Mouse (Mus musculus) liver (tissue): ENCODE results near the gene St6galnac5.

Experiments
- DNase-seq: peaks from one replicate; pipeline ENCODE4 v3.0.0-alpha.2; 2020; ENCODE audit warnings: mixed read lengths

Gene St6galnac5

DNA sequence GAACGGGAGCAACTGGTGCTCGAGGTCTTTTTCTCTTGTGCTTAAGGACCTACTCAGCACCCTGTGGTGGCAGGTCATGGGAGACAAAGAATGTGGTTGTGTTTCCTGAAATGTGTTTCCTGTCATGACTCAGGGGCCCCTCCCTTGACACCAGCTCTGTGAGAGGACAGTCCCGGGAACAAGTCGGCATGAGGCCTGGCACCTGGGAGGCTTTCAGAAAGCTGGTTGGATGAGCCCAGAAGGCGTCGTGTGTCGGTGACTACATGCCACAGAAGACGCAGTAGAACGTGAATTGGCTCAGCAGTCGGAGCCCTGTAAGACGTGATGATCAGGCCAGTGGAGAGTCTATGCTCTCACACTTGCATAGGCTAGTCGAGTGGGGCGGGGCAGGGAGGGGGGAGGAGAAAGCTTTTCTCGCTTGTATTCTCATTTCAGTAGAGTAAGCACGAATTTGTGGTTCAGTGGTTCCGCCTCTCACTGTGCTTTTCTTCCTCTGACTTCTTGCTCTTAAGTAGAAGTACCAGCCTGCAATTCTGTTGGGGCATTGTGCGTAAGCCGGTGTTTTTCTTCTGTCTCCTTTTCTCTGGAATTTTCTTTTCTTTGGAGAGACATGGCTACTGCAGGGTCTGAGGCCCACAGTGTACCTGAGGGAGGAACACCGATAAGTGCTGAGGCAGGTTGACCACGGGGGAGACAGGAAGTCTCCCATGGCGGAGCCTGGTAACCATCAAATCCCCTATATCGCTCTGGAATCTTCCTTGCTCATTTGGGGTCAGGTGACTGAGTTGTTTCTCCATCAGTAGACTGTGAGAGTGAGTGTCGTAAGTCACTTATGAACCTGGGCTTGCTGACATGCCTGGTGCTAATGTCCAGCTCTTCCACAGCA, 69.6 kb downstream of the St6galnac5 start:
- peak; percentile 43 for DNase-seq

DNA sequence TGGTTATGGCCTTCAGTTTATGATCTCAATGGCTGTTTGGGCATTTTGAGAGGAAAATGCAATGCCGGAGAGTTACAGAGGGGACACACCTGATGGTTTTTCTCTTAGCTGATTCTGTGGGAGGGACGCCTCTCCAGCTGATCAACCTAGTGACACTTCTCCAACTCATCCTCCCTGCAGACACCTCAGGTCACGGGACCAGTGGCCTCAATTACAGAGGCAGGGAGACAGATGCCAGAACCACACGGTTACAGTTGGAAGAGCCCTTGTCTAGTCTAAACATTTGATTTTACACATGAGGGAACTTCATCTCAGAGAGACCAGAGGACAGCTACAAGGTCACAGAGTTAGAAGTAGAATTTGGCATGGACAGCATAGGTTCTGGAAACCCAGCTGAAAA, 70.5 kb downstream of the St6galnac5 start:
- no peak for DNase-seq

DNA sequence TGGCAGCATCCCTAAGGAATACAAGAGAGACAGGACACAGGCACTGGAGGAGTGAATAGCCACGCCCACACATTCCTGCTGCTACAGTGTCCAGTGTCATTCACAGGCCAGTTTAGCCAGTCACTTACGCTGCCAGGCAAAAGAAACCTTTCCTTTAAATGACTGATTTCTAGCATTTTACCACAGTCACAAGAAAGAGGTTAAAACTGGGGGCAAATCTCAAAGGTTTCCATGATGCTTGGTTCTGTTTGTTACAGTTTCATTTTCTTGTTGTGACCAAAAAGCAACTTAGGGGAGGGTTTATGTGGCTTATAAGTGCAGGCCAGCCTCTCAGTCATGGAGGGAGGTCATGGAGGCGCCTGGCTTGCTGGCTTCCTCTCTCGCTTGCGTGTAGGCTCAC, 74.4 kb downstream of the St6galnac5 start:
- no peak for DNase-seq

DNA sequence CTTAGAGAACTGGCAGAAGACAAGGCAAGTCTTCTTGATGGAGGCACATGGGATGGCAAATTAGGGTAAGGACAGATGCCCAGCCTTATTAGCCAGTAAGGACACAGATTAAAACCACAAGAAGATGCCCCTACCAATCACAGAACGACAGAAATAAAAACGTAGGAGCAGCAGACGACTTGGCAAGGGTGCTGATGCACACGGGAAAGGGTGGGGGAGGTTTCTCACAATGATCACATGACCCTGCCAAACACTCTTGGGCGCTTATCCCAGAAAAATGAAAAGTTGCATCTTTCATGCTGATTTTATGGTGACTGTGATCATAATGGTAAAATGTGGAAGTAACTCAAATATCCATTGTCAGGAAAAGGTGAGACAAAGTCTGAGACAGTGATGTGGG, 75.0 kb downstream of the St6galnac5 start:
- DNase-seq: no peak

DNA sequence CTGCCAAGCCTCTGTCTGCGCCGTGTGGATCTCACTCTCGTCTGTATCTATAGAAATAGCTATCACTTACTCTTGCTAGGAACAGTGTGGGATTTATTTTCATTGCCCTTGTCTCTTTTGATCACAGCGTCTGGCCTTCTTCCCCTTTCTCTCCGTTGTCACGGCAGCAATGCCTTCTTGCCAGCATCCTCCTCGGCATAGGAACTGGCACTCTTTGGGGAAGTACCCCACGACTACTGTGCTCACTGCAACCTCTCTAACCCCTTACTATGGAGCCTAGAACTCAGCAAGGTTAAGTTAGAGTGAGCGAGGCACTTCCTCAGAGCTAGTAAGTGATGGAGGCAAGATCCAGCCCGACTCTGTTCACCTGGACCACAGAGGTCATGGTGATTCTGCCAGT, 76.2 kb downstream of the St6galnac5 start:
- DNase-seq: no peak

DNA sequence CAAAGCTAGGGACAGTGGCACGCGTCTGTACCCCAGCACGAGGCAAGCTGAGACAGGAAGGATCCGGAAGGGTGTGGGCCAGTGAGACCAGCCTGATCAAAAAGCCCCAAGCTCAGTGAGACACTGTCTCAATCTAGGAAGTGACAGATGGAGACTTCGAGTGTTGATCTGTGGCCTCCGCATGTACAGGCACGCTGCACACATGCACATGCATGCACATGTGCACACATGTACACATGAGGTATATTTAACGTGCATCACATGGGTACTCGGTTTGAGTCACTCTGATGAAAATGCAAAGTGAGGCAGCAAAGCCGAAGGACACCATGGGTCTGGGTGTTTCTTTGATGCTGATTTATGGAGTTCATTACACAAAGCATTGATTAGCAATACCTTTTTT, 77.0 kb downstream of the St6galnac5 start:
- DNase-seq: no peak

DNA sequence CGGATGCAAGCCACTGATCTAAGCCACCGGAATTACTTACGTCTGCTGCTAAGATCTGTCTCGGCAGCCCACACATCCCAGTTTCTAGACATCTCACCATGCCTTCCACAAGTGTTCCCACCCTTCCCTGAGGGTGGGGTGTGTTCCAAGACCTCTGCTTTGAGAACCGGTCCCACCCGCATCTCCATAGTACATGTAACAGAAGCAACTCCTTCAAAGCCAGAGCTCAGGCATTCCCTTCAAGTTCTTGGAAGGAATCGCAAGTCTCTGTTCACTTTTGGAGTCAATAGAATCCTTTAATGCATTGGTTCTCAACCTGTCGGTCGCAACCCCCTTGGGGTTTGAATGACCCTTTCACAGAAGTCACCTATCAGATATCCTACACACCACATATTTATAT, 83.1 kb downstream of the St6galnac5 start:
- DNase-seq: no peak

DNA sequence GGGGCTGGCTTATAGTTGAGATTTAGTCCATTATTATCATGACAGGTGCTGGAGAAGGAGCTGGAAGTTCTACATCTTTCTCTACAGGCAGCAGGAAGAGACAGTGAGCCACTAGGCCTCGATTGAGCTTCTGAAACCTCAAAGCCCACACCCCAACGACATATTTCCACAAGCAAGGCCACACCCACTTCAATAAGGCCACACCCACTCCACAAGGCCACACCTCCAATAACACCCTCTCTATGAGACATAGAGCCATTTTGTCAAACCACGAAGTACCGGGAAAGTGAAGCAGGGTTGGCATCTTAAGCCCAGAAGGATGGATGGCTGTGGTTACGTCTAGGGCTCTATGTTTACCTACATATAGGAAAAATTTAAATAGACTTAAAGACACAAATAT, 84.8 kb downstream of the St6galnac5 start:
- DNase-seq: no peak

DNA sequence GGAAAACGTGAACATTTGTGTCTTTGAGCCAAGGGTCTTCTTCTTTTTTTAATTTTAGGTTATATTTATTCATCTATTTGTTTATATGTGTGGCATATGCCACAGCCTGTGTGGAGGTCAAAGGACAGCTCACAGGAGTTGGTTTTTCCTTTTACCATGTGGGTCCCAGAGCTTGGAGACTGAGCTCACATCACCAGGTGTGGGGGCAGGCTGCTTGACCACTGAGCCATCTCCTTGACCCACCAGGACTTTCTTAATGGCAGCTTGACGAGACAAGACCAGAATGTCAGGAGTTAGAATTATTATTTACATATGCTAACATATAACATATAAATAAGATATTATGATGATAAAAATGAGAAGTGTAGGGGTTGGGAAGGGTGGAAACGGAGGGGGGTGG, 85.9 kb downstream of the St6galnac5 start:
- no peak for DNase-seq

DNA sequence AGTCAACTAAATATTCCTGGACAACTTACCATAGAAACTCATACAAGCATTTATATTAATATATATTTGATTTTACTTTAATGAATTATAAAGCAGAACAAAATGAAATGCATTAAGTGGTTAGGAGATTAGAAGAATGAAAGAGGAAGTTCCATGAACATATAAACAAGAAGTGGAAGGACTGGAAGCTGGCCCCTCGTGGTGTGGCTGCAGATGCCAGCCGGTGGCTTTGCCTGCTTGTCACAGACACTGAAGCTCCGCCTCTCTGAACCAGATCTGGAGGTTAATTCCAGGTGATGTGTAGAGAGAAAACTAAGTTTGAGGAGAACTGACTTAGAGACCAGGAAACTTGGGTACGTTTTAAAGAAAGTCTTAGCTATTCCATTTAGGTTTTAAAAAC, 87.1 kb downstream of the St6galnac5 start:
- DNase-seq: no peak

DNA sequence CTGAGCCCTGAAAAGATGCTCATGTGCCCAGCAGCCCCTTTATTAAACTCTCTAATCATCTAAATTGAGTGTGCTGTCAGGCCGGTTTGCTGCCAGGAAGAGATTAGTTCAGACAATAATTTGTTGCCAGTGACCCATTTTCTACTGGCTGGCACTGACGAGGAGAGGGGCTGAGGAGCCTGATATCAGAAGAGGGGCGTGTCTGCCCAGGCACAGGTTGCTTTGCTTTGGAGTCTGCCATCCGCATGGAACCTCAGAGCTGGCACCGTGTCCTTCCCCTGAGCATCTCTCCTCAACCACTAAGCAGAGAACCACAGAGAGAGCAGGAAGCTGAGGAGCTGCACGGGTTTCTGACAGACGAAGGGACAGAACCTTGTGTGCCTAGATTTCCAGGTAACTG, 93.9 kb downstream of the St6galnac5 start:
- no peak for DNase-seq

DNA sequence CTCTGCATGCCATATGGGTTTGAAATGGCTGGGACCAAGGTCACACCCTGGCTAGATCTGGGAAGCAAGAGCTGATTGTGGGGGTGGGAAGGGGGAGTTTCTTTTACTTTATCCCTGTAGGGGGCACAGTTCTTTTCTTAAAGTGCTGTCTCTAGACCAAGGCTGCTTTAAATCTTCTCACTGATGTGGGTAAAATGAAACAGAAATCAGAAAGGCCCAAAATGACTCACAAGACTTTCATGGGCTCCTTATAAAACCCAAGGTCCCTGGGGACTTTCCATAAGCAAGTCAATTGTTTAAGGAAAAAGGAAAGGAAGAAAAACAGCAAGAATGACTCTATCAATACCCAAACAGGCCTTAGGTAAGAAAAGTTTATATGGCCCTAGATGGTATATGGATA, 95.3 kb downstream of the St6galnac5 start:
- no peak for DNase-seq

DNA sequence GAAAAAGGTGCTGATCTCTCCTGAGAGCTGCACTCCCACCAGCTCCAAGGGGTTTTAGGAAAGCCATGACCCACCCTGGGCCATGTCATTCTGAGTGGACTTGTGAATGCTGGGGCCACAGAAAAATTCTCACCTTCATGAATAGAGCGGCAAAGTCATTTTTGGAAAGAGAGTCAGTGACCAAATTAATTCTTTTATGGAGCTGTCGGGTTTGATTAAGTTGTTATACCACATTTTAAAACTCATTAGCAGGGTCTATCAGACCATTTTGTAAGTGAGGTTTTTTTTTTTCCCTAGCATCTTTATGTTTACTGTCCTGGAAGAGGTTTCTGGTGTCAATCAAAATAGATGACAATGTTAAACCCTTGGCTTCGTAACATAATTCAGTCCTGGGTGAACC, 98.5 kb downstream of the St6galnac5 start:
- DNase-seq: no peak

DNA sequence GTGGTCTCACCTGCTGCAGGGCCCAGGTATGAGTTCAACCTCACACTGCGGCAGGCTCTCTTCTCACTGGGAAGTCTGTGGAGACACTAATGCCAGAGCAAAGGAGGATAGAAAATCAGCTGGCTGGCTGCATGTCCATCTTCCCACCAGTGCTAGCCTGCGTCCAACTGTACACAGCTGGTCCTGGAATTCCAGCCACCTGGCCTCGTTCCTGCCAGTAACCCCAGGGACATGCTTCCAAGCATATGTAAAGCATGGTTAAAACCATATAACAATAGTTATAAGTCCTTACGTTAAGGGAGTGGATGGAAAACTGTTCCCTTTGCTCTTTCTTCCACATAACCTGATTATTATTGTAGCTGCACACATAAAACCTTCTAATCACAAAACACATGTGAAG, 100.3 kb downstream of the St6galnac5 start:
- no peak for DNase-seq

DNA sequence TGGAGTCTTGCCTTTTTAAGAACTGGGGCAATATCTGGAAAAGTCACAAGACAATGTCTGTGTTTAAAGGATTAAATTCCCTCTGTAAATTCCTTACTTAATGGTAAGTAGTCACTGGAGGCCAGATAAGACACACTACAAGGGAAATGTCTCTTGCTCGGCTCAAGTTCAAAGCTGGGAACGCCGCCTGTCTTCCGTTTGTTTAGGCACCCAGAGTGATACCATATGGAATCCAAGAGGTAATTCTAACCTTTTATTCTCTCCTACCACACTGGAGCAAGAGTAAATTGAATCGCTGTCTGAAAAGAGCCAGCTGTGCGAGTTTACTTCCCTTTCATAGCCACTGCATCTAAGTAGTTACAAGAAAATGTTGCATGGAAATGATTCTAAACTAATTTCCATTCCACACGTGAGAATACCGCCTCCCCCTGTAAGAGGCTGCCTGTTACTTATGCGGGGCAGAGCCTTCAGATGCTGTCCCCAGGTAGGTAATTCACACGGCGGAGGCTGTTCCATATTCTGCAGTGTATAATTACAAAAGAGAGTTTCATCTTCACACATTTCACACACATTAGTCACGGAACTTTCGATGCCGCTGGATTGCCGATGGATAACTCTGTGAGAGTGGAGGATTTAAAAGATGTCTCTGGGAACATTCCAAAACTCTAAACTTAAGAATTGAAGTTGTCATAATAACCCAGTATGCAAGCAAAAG, 101.8 kb downstream of the St6galnac5 start:
- DNase-seq: no peak

DNA sequence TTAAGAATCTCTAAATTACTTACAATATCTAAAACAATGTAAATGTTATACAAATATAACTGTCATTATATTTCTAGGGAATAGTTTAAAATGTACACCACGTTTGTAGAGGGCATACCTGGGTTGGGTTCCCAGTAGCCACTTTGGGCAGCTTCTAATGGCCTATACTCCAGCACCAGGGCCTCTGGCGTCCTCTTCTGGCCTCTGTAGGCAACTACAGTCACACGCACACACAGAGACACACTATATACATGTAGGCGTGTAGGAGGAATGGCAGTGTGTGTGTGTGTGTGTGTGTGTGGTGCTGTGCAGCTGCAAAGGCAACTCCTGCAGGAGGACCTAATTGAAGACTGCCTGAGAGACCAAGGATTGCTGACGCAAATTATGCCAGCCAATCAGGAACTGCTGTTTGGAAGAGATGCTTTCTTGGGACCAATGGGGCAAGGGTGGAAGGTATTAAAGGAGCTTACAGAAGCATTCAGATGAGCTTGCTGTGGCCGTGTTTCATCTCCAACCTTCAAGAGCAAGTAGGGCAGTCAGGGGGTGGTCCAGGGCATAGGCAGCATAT, 106.2 kb downstream of the St6galnac5 start:
- no peak for DNase-seq

DNA sequence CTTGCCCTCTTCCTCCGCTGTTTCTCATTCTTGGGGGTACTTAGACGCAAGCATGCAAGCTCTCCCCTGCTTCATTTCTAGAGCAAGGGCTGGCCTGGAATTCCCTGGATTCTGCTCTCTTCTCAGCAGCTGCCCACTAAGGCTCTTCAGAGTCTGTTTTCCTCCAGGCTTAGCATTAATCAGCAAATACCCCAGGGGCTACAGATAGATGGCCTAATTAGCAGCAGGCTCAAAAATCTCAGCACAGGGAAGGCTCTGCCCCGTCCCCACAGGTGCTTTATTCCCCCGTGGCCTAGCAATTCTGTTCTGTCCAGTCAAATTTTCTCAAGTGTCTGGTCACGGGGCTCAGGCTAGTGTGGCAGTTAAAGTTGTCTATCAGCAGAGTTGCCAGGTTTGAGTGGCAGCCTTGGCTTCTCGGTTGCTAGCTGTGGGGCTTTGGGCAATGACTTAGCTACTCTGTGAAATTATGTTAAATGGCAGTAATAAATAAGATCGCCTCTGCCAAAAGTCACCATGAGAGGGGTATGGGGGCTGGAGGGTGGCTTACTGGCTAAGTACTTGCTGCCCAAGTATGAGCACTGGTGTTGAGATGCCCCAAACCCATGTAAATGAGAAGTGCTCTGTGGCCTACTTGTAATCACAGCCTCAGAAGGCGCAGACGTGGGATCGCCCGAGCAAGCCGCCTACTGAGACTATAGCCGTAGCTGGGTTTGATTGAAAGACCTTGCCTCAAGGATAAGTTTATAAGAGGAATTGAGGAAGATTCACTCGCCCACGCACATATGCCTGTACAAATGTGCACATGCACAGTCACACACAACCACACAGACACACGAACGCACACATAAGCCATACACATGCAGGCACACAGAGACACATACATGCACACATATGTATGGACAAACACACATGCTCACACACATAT, 107.4 kb downstream of the St6galnac5 start:
- DNase-seq: no peak

DNA sequence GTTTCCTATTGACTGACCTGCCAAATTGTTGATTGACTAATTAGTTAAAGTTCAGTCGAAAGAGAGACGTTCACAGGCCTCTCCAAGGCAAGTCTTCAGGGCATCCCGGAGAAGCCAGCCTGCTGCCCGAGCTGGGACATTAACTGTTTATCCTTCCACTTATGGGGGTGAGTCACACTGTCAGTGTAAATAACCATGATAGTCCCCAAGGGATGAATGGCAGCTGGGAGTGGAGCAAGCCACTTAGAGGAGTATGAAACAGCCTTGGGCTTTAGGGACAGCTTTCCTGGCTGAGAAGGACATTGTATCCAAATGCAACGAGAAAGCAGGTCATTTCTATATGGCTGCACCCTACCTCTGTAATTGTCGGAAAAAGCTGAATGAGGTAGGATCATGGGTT, 109.5 kb downstream of the St6galnac5 start:
- no peak for DNase-seq

DNA sequence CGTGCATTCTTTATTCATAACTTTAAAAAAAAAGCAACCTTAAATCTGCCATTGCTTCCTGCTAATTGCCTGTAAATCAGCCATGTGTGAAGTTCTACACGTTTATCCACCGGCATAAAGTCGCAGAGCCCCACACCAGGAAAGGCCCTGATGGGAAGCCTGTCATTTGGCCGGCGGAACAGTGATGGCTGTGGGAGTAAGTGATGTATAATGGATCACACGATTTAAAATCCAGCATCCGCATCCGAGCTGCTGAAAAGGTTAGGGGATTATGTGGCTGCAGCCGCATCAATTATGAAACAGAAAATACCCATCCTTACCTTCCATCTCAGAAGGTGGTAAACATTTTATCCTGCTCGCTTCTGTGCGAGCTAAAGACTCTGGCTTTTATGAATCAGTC, 110.0 kb downstream of the St6galnac5 start:
- DNase-seq: no peak

DNA sequence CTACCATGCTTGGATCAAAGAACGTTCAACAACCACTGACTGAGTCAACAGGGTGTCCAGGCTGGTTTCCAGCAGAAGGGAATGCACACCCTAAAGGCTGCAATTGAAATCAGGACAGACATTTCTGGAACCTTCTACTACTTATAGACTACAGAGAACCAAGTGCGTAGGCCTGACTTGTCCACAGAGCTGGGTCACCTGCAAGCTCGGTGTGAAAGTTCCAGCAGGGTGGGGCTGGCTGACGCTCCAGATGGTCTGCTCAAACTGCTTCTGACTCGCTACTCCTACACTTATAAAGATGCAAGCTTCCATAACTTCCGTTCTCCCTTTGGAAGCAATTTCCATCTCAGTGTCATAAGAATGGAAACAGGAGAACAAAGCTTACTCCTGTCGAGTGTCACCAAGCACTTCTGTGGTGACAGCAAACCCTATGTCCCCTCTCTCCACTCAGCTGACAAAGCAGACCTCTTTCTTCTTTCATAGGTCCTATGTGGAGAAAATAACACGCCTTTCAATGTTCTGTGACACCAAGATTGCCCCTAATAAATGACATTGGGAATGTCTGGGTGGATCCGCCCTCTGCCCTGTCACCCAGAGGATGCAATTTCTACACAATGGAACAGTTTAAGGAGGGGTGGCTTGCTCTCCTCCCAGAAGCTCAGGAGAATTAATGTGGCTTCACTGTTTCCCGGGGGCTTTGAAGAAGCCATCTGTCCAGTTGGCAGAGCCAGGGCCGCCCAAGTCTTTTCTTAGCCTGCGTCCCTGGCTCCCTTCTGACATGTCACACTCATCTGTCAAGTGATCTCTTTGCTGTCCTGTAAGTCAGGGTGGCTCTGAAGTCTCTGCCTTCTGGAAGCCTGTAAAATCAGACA, 114.2 kb downstream of the St6galnac5 start:
- no peak for DNase-seq

DNA sequence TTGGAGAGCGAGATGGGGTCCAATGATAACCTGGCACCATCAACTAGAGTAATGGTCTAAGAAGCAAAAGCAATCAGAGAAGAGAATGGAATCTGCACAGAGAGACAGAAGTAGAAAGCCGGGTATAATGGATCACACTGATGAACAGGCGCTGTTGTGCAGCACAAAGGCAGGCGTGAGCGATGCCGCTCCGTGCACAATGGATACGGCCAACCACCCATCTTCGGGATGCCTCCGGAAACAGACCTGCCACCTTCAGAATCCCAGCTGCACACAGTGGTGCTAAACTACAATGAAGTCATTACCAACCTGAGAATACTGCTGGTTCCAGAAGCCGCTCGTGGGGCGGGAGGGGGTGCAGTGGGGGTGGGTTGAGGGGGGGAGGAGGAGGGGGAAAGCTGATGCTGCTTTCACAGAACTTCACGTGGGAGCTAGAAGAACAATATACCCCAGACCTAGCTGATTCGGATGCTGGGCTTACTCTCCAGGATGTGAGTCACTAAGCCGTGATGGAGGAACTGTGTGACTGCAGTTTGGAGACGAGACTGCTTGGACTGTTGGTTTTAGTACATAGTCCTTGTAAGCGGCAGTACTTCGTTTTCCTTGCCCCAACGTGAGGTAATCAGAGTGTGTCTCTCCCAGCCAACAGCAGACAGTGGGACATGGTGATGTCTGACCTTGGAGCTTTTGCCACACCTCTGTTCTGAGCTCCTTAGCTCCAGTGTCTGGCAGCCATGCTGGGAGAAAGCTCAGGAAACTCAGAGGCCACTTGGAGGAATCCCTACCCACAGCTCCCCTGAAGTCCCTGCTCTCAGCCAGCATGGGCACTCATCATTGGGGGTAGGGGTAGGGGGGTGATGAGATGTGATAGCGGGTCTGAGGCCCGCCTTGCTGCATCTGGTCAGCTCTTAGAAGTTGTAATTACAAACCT, 115.7 kb downstream of the St6galnac5 start:
- DNase-seq: no peak
